Mouse (Mus musculus) left cerebral cortex, postnatal 36 days (tissue): ENCODE results near the gene Abhd18. TPM values are rescaled to one million over a fixed set of nuclear protein-coding genes. Genes with fewer than 3 reads are reported as not detected.
A peak's percentile ranks its signal among the peaks of the same experiment; 100 is the strongest.
"Not testable (repeated sequence)": the region's sequence is repeated elsewhere in the genome, so short reads cannot be mapped to it uniquely, and the experiment has no call there.

ENCODE experiments used
- DNase-seq, 2 experiments: peaks; one replicate each; pipeline ENCODE4 v3.0.0; 2021 to 2022; ENCODE audit warnings: low spot score in 2 of 2, mixed read lengths in 1 of 2
- intact Hi-C: fragments of 180-260 bp; cut with DNase I; formaldehyde crosslinking; loops from one replicate; pipeline ENCODE4 v1.15.1; 2025
- total RNA-seq, 2 experiments: library from RNA; stranded (reverse); gene quantifications; 2 replicates each; pipeline ENCODE4 v1.2.3; 2021

The Abhd18 gene
- total RNA-seq: 10 to 100 TPM; 10.2 to 13.7 TPM

DNA sequence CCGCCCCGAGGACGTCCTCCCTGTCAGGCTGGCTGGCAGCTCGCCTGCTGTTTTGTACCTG is at the start of gene Abhd18:
Abhd18 (plus strand) TSS at position 14 of the 61 bp plus-strand sequence.
- intact Hi-C loops: loop anchor here (5.0 kb wide), 1 partner anchor 46 kb away; no protein-coding TSS in a partner anchor
- not testable (repeated sequence) for DNase-seq

DNA sequence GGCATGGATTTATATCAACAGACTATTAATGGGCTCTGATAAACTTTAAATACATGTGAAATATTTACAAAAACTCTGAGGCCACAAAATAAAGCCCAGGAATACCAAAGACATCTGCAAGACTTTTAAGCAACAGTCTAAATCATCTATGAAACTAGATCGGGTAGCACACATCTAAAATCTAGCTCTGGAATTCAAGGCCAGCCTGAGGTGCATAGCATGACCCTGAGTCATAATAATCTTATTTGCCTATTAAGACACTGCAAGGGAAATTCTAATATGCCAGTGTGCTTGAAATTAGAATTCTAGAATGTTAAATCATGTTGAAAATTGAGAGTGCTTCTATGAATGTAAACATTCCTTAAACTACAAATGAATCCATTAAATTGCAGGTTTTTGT is 48.7 kb upstream of the Abhd18 start:
- intact Hi-C loops: no loop called here
- no peak for DNase-seq

DNA sequence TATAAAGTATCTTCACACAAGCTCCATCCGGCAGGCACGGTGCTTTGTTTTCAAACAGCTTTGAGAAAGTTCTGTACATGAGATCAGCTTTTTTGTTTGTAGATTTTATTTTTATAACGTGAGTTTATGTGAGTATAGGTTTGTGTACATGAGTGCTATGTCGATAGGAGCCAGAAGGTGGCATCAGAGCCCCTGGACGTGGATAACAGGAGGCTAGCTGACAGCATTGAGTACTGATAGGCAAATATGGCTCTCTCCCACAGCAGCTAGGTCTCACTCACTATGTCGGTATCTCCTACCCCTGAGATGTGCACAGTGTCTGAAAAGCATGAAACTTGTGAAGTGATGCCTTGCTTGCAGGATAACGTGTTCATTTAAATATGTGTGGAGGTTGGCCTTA is 48.3 kb upstream of the Abhd18 start:
- intact Hi-C loops: no loop called here
- no peak for DNase-seq

DNA sequence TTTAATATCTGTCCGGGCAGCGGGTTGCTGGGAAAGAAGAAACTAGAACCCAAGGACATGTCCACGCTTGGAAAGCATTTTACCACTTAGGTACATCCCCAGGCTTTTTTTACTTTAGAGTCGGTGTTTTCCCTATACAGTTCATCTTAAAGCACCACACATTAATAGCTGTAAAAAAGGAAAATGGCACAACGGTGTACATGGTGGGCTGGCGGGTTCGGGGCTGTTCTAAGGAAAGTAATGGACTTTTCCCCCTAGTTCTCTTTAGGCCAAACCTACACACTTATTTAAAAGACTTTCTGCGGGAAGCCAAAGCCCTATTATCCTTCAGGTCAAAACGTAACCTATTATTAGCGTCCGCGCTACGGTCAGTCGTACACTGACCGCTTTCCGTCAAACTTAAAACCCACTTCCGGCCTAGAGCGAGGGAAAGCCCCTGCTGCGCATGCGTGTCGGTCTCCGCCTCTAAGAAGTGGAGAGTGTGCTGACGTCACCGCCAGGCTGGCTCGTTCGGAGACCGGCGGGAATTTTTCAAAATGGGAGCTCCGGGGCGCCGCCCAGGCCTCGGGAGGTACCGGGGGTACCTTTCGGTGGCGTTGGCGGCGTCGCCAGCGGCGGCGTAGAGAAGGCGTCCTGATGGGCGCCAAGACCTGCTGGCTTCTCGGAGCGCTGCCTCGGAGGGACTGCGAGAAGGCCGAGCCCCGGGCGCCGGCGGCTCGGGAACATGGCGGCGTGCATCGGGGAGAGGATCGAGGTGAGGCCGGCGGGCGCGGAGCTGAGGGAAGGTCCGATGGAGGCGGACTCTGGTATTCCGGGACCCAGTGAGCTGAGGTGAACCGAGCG is 47.0 kb upstream of the Abhd18 start, which contains the start of gene Plk4:
Plk4 (plus strand) TSS at position 490 of the 843 bp plus-strand sequence.
- intact Hi-C loops: no loop called here
- peak; percentile 94 for DNase-seq

DNA sequence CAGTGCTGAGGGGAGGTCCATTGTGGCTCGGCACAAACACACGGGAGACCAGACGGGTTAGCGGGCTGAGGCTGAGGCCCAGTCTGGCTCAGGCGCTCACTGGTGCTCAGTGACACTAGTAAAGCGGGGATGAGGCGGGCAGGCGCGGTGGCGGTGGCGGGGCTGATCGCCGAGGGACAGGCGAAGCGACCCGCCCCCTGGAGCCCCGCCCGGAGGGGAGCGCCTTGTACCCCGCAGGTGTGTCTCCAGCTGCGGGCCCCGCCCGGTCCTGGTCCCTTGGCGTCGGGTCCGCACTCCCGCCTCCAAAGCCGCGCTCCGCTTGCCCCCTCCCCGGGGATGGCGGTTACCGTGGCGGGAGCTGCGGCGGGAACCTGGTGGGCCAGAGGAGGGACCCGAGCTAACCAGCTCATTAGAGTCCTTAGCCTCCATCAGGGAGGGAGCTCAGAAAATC is 46.4 kb upstream of the Abhd18 start:
- no peak for DNase-seq
- intact Hi-C loops: no loop called here

DNA sequence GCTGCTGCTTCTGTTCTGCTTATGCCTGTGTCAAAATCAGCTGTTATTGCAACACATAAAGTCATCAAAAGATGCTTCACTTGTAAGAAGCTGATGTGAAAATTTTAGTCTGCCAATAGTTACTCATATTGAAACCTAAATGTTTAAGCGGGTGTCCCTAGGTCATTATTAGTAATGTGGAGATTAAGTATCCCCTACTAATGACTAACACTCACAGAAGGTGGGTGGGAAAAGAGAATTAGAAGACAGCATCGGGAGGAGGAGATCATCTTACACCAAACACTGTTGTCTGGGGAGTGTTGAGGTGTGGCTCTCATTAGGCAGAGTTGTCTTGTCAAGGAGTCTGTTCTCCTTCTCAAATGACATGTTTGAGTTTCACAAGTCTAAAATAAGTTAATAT is 39.9 kb upstream of the Abhd18 start:
- DNase-seq: no peak
- intact Hi-C loops: no loop called here

- intact Hi-C loops: no loop called here
- no peak for DNase-seq
Observed at GRCm38 (mm10) chr3:40808686-40809085, 38.1 kb upstream of the Abhd18 start.

DNA sequence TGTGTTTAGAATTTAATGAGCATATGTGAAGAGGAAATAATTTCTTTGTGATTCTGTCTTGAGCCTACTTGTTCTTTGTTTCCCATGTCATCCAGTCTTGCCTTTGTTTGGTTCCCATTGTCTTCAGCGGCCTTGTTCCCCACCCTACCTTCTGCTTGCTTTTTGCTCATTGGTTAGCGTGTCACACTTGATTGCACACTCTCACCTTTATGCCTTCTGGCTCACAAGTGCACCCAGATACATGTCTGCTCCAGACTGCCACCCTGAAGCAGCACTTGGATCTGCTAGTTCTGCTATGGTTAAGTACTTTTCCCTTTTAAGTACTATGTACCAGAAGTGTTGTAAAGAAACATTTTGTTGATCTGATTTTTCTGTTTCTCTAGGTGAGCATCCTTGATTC is 36.9 kb upstream of the Abhd18 start:
- DNase-seq: no peak
- intact Hi-C loops: no loop called here

GRCm38 (mm10) chr3:40813275-40813674 is 33.5 kb upstream of the Abhd18 start:
- intact Hi-C loops: no loop called here
- no peak for DNase-seq

DNA sequence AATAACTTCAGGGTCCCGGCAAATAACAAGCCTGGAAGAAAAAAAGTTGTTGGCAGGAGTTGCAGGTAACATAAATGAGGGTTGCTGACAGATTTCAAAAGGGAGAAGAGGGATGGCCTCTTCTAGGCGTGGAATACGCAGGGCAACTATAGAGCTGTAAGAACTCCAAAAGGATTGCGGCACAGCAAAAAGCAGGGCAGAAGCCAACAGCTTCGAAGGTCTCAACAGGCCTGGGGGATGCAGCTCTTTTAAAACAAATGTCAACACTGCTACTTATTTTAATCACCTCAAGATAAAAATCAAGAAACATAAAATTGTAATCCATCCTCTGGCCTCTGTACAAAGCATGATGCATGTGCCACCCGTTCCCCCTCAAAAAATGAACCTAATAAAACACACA is 1.2 kb upstream of the Abhd18 start:
- intact Hi-C loops: loop anchor here (5.0 kb wide), 1 partner anchor 47 kb away; no protein-coding TSS in a partner anchor
- peak in 1 of 2 experiments; percentile 8 for DNase-seq

- DNase-seq: peak; percentile 95 to 96
- intact Hi-C loops: loop anchor here (5.0 kb wide), 1 partner anchor 46 kb away; no protein-coding TSS in a partner anchor
Observed at GRCm38 (mm10) chr3:40846473-40846956, 255 bp upstream of the Abhd18 start, which contains the start of gene Mfsd8. Gene Mfsd8, minus strand, starts transcription at chr3:40846886.

- DNase-seq: peak; percentile 37 to 55
- intact Hi-C loops: loop anchor here (5.0 kb wide), 1 partner anchor 45 kb away; no protein-coding TSS in a partner anchor
Observed at GRCm38 (mm10) chr3:40847018-40847417, 248 bp downstream of the Abhd18 start.

DNA sequence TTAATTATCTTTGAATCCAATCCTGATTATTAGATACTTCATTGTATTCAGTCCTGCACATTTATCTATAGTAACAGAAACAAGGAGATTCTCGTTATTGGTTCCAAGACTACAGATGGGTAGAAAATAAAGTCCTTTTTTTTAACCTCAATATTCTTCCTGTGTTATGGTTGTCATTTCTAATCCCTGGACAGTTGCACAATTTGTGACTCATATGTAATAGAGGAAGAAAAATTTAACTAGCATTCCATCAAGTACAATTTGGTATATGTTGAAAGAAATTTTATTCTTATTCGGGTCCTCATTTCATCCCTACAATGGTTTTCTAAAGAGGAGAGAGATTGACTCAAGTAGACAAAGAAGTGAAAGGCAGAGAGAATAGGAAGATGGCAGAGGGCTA is 1.2 kb downstream of the Abhd18 start:
- intact Hi-C loops: loop anchor here (5.0 kb wide), 1 partner anchor 44 kb away; no protein-coding TSS in a partner anchor
- not testable (repeated sequence) for DNase-seq

GRCm38 (mm10) chr3:40853123-40853738 is 6.5 kb downstream of the Abhd18 start:
- intact Hi-C loops, DNase-seq: not testable (repeated sequence)

GRCm38 (mm10) chr3:40893816-40894258 is 47.1 kb downstream of the Abhd18 start:
- peak; percentile 98 to 99 for DNase-seq
- intact Hi-C loops: loop anchor here (5.0 kb wide), 1 partner anchor 47 kb away; the partner anchor contains the start of genes Abhd18 and Mfsd8

- peak in 1 of 2 experiments; percentile 22 for DNase-seq
- intact Hi-C loops: loop anchor here (5.0 kb wide), 1 partner anchor 47 kb away; the partner anchor contains the start of genes Abhd18 and Mfsd8
Observed at GRCm38 (mm10) chr3:40894336-40894735, 47.6 kb downstream of the Abhd18 start.

GRCm38 (mm10) chr3:40902443-40902842 is 55.7 kb downstream of the Abhd18 start, which contains the start of gene 1700034I23Rik:
Gene 1700034I23Rik, minus strand, starts transcription at chr3:40902543.
- intact Hi-C loops: loop anchor here (5.0 kb wide), 1 partner anchor 45 kb away; no protein-coding TSS in a partner anchor
- DNase-seq: not testable (repeated sequence)

GRCm38 (mm10) chr3:40938189-40938588 is 91.4 kb downstream of the Abhd18 start:
- DNase-seq: no peak
- intact Hi-C loops: no loop called here

DNA sequence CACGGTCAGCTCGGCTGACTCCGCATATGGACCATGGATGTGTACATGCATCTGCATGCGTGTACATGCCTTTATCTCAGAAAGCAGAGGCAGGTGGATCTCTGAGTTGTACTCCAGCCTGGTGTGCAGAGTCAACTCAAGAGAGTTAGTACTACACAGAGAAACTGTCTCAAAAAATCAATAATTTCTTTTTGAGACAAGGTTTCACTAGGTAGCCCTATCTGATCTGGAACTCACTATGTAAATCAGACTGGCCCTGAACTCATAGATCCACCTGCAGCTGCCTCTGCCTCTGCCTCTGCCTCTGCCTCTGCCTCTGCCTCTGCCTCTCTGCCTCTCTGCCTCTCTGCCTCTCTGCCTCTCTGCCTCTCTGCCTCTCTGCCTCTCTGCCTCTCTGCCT is 91.8 kb downstream of the Abhd18 start:
- no peak for DNase-seq
- intact Hi-C loops: no loop called here

DNA sequence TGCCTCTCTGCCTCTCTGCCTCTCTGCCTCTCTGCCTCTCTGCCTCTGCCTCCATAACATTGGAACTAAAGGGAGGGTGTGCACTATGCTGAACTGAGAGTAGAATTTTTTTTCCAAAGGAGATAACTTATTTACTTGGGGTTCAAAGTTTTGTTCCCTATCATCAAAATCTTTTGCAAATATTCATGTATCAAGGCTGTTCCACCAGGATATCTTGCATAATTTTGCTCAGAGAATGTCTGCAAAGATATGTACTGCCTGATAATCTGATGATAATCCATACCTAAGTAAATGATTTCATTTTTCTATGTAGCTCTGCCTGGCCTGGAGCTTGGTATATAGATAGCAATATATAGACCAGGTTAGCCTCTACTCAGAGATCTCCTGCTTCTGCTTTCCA is 92.2 kb downstream of the Abhd18 start:
- DNase-seq: no peak
- intact Hi-C loops: no loop called here
